Mouse (Mus musculus) thymus, postnatal 0 days (tissue): Measurements from ENCODE around the gene Hddc3. TPM values are rescaled to one million over a fixed set of nuclear protein-coding genes. Genes with fewer than 3 reads are reported as not detected.

Experiments used
- DNase-seq: peaks from one replicate; pipeline ENCODE4 v3.0.0-alpha.2; 2015; ENCODE audit warnings: low spot score
- polyA plus RNA-seq: library from polyadenylated mRNA; unstranded; fragments of >200 nt; fragmentation: Nextera tagmentation; extraction: Ambion mirVana; gene quantifications from 2 replicates; pipeline ENCODE4 v1.2.1, GENCODE M21; 2015

Hddc3 gene
- polyA plus RNA-seq, 1 experiment from 2014 or later: 8.4 TPM

- DNase-seq: peak; percentile 61
Observed at GRCm38 (mm10) chr7:80368635-80369421, 25.9 kb downstream of the Hddc3 start.

GRCm38 (mm10) chr7:80369461-80369860, 26.6 kb downstream of the Hddc3 start:
- no peak for DNase-seq

GRCm38 (mm10) chr7:80369967-80370431, 27.1 kb downstream of the Hddc3 start:
- DNase-seq: peak; percentile 42

DNA sequence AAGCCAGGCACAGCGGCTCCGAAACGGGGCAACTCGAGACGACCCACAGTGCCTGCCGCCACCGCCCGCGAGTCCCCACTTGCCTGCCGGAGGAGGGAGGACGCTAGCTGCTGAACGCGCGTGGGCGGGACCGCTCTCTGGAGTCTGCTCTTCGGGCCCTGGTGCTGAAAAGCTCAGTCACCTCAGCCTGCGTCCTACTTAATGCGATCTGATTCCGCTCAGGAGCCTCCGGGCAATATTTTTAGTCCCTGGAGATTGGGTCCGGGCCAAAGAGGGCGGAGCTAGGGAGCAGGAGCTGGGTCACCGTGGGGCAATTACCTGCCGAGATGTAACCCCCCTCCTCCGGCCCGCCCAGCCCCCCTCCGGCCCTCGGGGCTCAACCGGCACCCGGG, 27.7 kb downstream of the Hddc3 start:
- DNase-seq: peak; percentile 80

DNA sequence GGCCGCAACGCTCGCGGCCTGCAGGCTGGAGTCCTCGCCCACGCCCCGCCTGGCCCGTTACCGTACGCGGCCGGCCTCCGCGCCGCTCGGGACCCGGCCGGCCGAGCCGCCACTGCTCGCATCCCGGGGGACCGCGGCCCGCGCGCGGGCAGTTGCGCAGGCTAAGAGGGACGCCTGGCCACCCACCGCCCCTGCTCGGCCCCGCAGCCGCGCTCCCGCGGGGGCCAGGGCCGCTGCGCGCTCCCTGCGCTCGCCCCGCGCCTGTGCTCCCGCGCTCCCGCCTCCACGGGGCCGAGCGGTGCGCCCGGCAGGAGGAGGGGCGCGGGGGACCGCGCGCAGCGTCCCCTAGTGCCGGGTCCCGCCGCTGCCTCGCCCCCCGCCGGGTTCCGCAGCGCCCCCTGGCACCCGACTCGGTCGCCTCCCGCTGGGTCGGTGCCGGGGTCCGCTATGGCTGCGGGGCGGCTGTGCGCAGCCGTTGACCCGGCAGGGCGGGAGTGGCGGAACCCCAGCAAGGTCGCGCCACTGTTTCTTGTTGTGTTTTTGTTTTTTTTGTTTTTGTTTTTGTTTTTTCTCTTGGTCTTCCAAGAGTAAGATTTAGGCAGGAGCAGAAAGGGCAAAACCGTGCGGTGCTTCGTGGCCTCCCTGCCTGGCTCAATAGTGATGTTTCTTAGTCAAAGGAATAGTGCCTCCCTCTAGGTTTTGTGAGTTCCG, 28.3 kb downstream of the Hddc3 start, which contains the start of gene Man2a2:
TSS of gene Man2a2 (minus strand) at position 335 of the 711 bp plus-strand sequence.
- peak; percentile 84 for DNase-seq

GRCm38 (mm10) chr7:80372166-80372565, 29.3 kb downstream of the Hddc3 start:
- no peak for DNase-seq

DNA sequence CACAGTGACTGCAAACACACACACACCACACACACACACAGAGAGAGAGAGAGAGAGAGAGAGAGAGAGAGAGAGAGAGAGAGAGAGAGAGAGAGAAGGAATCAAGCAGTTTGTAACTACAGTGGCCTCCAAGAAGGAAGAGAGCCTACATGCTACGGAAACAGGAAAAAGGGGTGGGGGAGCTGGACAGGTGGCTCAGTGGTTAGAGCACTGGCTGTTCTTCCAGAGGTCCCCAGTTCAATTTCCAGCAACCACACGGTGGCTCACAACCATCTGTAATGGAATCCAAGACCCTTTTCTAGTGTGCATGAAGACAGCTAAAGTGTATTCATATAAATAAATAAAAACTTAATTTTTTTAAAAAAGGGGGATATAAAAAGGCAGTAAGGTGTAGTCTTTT, 29.8 kb downstream of the Hddc3 start:
- no peak for DNase-seq

GRCm38 (mm10) chr7:80373352-80373751, 30.4 kb downstream of the Hddc3 start:
- peak; percentile 37 for DNase-seq

DNA sequence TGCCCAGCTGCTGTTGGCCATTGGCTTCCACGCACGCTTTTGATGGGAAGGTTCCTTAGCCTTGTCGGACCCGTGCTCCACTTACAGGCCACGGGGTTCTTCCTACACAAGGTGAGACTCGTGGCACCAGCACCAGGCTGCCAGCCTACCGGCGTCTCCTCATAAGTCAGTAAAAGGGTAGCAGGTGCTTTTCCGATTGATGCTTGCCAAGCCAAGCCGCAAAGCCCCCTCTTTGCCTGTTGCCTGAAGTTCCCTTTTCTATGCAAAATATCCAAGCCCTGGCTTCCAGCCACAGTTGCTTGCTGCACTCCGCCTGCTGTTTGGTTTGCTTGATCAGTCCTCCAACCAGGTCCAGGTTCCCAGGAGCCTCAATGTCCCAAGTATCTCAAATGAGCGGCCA, 30.9 kb downstream of the Hddc3 start:
- peak; percentile 54 for DNase-seq

- no peak for DNase-seq
Observed at GRCm38 (mm10) chr7:80374280-80374679, 31.4 kb downstream of the Hddc3 start.

DNA sequence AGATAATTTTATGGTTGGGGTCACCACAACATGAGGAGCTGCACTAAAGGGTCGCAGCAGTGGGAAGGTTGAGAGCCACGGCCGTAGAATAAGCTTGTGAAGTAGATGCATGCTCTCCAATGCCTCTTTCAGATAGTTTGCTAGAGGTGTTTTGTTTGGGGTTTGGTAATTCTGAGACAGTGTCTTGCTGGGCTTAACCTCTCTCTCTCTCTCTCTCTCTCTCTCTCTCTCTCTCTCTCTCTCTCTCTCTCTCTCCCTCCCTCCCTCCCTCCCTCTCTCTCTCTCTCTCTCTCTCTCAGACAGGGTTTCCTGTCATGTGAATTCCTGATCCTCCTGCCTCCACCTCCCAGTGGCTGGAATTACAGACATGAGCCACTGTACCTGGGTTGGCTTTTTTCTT, 31.8 kb downstream of the Hddc3 start:
- no peak for DNase-seq

GRCm38 (mm10) chr7:80375376-80376039, 32.6 kb downstream of the Hddc3 start:
- DNase-seq: peak; percentile 72

- no peak for DNase-seq
Observed at GRCm38 (mm10) chr7:80376192-80376591, 33.3 kb downstream of the Hddc3 start.

- peak; percentile 77 for DNase-seq
Observed at GRCm38 (mm10) chr7:80377471-80377870, 34.6 kb downstream of the Hddc3 start.

GRCm38 (mm10) chr7:80379531-80379930, 36.6 kb downstream of the Hddc3 start:
- peak; percentile 49 for DNase-seq

DNA sequence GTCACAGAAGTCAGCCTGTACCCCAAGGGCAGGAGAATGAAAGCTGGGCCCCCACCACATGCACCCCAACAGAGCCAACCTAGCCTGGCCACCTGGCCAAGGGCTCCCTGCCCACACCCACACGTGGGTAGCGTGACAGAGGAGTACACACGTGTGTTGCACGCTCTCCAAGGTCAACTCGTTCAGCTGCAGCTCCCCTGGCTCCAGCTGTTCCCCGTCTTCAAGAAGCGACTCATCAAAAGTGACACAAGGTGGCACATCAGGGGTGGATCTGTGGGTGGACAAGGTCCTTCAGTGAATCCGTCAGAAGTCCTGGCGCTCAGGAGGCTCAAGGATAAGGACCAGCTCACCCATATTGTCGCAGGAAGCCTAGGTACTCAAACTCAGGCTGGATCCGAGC, 40.0 kb downstream of the Hddc3 start:
- DNase-seq: no peak

GRCm38 (mm10) chr7:80386235-80386930, 43.5 kb downstream of the Hddc3 start:
- DNase-seq: peak; percentile 86

DNA sequence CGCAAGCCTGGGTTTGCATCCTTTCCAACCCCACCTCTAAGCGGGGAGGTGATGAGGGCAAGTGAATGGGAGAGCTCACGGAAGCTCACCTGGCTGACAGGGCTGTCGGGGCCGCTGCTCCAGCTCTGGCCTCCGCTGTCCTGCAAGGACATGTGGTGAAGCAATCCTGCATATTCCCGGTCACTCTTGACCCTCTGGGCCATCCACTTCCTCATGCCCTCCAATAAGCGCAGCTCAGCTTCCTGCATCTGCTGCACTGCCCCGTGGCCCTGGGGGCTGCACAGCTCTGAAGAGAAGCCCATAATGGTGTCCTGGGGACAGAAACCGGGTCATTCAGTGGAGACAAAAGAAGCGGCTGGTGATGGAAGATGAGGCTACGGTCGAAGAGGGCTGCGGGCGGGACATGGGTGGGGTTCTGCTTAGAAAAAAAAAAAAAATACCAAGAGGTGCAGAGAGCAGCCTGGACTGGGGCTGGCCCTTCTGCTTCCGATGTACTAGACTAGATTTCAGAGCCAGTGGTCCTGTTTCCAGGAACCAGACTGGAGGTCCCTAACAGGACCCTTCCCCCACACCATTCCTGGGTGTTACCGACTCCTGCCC, 44.2 kb downstream of the Hddc3 start:
- DNase-seq: no peak

GRCm38 (mm10) chr7:80387633-80388543, 45.0 kb downstream of the Hddc3 start, which contains the start of gene Fes:
Gene Fes, minus strand, starts transcription at chr7:80387946.
- no peak for DNase-seq

DNA sequence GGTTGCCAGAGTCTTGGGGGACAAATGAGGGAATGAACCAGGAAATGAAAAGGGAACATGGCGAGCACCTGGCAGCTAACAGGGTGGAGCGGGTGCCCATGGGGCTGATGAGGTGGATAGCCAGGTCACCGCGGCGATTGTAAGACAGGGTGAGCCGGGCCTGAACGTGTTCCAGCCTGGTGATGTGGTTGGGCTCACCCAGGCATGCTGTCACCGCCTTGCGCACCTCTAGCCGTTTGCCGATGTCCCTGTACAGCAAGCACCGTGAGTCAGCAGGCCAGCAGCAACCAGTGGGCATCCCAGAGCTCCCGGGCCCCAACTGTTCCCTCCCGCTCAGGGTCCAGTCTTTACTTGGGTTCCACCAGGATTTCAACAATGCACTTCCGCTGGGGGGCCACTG, 49.2 kb downstream of the Hddc3 start:
- no peak for DNase-seq
